Mouse (Mus musculus) embryonic facial prominence, embryonic 15.5 days (tissue): ENCODE measurements at regions not wholly inside any gene's neighbourhood (a gene's known extent, or its start where the extent isn't known, plus 50 kb on each side); places are given as distances from the start of the nearest gene placed in this dataset.

Source experiments
- ATAC-seq: fragments of 200-750 bp; cut with Nextera tagmentation; 2 replicates; pipeline ENCODE4 v1.8.0; 2017; ENCODE audit warnings: low read depth, moderate TSS enrichment; ENCODE audit not compliant: insufficient number of reproducible peaks, low FRiP score, low TSS enrichment
- H3K27ac ChIP-seq: fragments of 300-500 bp; sonication (generic); replicated peaks from 2 replicates; pipeline ENCODE4 v1.5.1; 2015; ENCODE audit warnings: mild to moderate bottlenecking, inconsistent platforms
- H3K27me3 ChIP-seq: fragments of 300-500 bp; sonication (generic); 2 replicates; pipeline ENCODE4 v1.6.1; 2015; ENCODE audit warnings: inconsistent platforms
- H3K36me3 ChIP-seq: fragments of 300-500 bp; sonication (generic); 2 replicates; pipeline ENCODE4 v1.6.1; 2015; ENCODE audit warnings: mild to moderate bottlenecking, inconsistent platforms
- H3K4me1 ChIP-seq: fragments of 300-500 bp; sonication (generic); 2 replicates; pipeline ENCODE4 v1.6.1; 2015; ENCODE audit warnings: inconsistent platforms
- H3K4me2 ChIP-seq: fragments of 300-500 bp; sonication (generic); replicated peaks from 2 replicates; pipeline ENCODE4 v1.6.1; 2015; ENCODE audit warnings: mild to moderate bottlenecking, inconsistent platforms
- H3K4me3 ChIP-seq: fragments of 300-500 bp; sonication (generic); replicated peaks from 2 replicates; pipeline ENCODE4 v1.5.1; 2015; ENCODE audit warnings: mild to moderate bottlenecking, inconsistent platforms
- H3K9ac ChIP-seq: fragments of 300-500 bp; sonication (generic); 2 replicates; pipeline ENCODE4 v1.6.1; 2015; ENCODE audit warnings: inconsistent platforms
- H3K9me3 ChIP-seq: fragments of 300-500 bp; sonication (generic); replicated peaks from 2 replicates; pipeline ENCODE4 v1.6.1; 2016; ENCODE audit warnings: inconsistent platforms
- WGBS: fragments of 180-500 bp; shearing (Covaris S2); methylation state at CpG from one replicate; pipeline ENCODE4 v1.1.7; 2015; 5-methylcytosine and 5-hydroxymethylcytosine counted together

DNA sequence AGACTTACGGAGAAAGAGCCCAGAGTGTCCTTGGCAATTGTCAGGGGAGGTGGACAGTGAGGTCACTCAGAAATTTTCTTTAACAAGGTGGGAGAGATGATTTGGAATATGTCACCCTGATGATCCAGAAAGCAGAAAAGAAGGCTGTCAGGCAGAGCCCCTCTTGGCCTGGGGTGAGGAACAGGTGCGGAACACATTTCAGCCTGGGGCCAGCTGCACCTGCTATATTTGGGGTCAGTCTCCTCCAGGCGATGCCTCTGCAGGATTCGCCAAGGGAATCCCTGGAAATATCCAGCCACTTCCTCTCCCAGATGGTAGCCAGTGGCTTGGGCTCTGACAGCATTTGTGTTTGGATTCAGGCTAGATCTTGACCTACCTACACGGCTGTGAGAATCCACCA is 134.8 kb upstream of the Ctnnb1 start:
- Histone ChIP-seq H3K4me2 (no peak overlapping the region), H3K36me3 (no peaks in the 10 kb centered on the region), H3K9me3 (peaks cover 15% of the 10 kb centered on the region), H3K9ac (no peak overlapping the region), H3K27me3 (no peaks in the 10 kb centered on the region), H3K4me3 (no peak overlapping the region), H3K4me1 (peaks cover 12% of the 10 kb centered on the region; the same call in 1 of the 2 replicates), H3K27ac (no peak overlapping the region)
- ATAC-seq = no peak
- whole genome bisulfite sequencing = 70% methylated on average over 5 of the region's 5 CpGs

DNA sequence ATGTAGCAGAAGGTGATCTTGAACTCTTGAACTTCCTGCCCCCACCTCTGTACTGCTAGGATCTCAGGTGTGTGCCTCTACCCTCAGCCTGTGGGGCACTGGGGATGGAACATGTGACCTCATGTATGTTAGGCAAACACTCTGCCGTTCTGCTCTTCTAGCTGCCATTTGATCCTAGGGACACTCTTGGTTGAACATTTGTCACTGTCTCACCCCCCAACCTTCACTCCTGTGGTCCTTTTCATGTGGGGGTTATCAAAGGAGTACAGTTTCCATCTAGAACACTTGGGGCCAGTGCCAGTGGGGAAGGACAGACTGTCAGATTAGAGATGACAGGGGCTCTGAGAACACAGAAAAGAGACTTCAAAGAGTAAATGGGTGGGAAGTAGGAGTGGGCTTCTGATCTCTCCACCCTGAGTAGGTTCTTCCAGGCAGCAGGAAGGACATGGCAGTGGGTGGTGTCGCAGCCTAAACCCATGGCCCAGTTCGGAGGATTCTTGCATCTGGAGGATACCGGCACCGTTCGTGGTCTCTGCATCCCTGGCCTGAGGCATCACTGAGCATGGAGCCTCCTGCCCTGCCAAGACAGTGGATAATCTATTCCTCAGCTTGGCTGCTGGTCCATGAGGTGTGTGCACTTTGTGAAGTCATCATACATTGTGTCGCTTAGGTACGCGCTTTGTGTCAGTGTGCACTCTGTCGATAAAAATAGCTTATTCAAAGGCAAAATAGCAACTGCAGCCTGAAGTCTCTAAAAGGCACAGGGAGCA is 132.7 kb upstream of the Ctnnb1 start:
- Histone ChIP-seq H3K4me3 (no peak overlapping the region), H3K9me3 (peaks cover 7% of the 10 kb centered on the region; the same call in 1 of the 2 replicates), H3K27me3 (no peaks in the 10 kb centered on the region), H3K36me3 (no peaks in the 10 kb centered on the region), H3K4me1 (peaks cover 12% of the 10 kb centered on the region; the same call in 1 of the 2 replicates), H3K9ac (no peak overlapping the region), H3K4me2 (no peak overlapping the region), H3K27ac (no peak overlapping the region)
- 63% methylated on average over 10 of the region's 10 CpGs for WGBS
- no peak for ATAC-seq

DNA sequence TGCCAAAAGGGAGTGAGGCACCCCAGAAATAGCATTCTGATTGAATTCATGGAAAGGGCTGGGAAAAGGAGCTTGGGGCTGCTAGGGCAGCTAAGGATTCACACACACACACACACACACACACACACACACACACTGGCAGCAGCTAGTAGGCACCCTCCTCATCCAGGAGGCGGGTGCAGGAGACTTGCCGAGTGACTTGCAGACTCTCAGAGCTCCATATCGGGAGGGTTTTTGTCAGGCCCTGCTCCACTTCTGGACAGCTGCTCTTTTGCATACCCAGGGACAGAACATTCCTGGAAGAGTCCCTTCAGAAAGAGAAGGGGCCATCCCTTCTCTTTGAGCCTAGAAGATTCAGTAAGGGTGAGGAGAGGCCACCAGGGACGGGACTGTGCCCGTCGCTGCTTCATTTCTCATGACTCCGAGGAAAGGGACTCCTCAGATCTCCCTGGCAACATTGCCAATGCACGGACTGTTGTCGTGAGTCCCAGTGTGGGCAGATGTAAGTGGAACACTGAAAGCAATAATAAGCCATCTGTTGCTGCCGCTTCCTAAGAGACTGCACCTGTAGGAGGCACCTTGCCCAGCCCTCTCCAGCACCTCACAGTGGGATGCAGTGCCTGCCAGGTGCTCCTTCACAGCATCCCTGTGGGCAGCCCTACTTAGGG is 130.9 kb upstream of the Ctnnb1 start:
- H3K9ac ChIP-seq = no peak overlapping the region
- ATAC-seq = peak; percentile 40; the same call in 1 of the 2 replicates
- H3K36me3 ChIP-seq = no peaks in the 10 kb centered on the region
- WGBS = 43% methylated on average over 10 of the region's 10 CpGs
- H3K27me3 ChIP-seq = no peaks in the 10 kb centered on the region
- peaks cover 12% of the 10 kb centered on the region; the same call in 1 of the 2 replicates for H3K4me1 ChIP-seq
- no peak overlapping the region for H3K4me2 ChIP-seq
- no peaks in the 10 kb centered on the region for H3K9me3 ChIP-seq
- H3K27ac ChIP-seq = no peak overlapping the region
- H3K4me3 ChIP-seq = no peak overlapping the region

DNA sequence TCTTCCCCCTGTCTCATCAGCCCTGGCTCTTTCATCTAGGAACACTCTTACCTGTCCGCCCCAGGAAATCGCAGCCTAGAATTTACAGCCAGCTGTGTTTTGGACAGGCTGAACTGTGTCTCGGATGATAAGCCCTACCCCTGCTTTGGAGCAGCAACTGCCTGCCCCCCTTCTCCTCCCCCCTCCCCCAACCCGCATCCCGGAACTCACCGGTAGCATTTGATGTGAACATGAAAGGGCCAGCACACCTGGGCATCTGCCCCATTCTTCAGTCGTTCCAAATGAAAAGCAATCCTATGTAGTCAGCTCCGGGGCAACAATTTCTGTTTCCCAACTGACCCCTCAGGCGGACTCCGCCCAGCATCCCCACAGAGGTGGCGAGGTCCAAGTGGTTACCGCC is 130.1 kb upstream of the Ctnnb1 start:
- WGBS = 39% methylated on average over 12 of the region's 12 CpGs
- Histone ChIP-seq H3K27ac (no peak overlapping the region), H3K4me3 (no peak overlapping the region), H3K36me3 (no peaks in the 10 kb centered on the region), H3K27me3 (no peaks in the 10 kb centered on the region), H3K9ac (no peak overlapping the region), H3K4me2 (no peak overlapping the region), H3K9me3 (no peaks in the 10 kb centered on the region), H3K4me1 (peaks cover 12% of the 10 kb centered on the region; the same call in 1 of the 2 replicates)
- ATAC-seq = no peak

DNA sequence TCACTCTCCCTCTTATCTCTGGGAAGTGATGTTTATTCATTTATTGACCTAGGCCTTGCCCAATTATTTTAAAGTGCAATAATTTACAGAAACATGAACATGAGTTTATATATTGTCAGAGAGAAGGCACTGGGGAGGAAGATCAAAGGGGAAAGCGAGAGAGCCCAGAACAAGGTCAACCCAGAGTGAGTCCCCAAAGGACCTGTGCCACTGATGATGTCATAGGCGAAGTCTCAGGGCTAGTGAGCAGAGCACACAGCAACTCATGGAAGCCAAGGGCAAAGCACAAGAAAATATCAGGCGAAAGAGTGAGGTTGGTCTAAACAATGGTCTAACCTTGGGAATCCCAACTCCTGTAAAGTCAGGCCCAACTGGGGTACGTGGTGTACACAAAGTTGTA is 126.4 kb upstream of the Ctnnb1 start:
- WGBS = 84% methylated on average over 4 of the region's 4 CpGs
- no peak overlapping the region for H3K9ac ChIP-seq
- no peak for ATAC-seq
- no peak overlapping the region for H3K4me2 ChIP-seq
- peaks cover 37% of the 10 kb centered on the region for H3K4me1 ChIP-seq
- H3K27ac ChIP-seq = no peak overlapping the region
- no peaks in the 10 kb centered on the region for H3K36me3 ChIP-seq
- no peak overlapping the region for H3K4me3 ChIP-seq
- no peaks in the 10 kb centered on the region for H3K27me3 ChIP-seq
- no peaks in the 10 kb centered on the region for H3K9me3 ChIP-seq

DNA sequence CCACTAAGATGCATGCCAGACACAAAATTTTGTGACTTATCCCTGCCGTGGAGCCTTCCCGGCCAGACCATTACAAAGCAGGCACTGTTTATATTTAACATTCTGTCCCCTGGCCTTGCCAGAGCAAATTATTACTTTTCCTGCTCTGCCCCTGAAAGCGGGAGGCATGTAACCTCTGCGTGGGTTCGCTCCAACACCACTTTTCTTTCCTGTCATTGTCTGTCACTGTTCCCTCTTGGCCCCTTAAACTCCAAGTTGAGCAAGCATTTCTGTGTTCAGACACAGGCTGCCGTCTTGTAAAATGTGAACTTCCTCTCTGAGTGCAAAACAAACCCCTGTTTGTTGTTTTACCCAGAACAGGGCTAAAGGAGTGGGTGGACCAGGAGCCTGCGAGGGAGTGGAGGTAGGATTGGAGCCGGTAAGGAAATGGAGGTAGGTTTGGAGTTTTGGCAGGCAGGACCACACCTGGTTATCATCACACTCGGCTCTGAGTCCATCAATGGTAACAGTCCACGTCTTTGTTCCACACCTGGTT is 124.2 kb upstream of the Ctnnb1 start:
- no peak overlapping the region for H3K4me2 ChIP-seq
- 31% methylated on average over 10 of the region's 10 CpGs for WGBS

DNA sequence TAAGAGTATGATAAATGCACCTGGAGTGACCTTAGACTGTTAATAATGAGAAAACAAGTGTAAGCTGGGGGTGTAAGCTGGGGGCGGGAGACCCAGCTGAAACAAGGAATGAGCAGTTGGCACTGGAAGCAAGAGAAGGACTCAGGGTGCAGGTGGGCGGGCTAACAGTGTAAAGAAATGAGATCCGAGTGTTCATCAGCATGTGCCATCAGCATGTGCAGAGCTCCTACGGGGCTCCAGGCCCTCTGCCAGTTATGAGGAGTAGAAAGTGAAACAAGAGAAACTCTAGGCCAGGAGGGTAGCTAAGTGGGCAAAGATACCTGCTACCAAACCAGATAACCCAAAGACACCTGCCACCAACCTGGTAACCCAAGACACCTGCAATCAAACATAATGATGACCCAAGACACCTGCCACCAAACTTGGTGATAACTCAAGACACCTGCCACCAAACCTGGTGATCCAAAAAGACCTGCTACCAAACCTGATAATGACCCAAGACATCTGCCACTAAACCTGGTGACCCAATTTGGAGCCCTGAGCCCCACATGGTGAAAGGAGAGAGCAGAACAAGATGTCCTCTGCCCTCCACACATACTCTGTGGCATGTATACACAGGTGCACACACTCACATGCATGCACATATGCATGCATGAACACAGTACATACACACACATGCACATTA is 120.1 kb upstream of the Ctnnb1 start:
- no peak overlapping the region for H3K4me2 ChIP-seq
- H3K27ac ChIP-seq = no peak overlapping the region
- WGBS = 54% methylated on average over 4 of the region's 4 CpGs
- H3K36me3 ChIP-seq = no peaks in the 10 kb centered on the region
- no peak overlapping the region for H3K4me3 ChIP-seq
- no peak for ATAC-seq
- H3K27me3 ChIP-seq = no peaks in the 10 kb centered on the region
- H3K4me1 ChIP-seq = peaks cover 31% of the 10 kb centered on the region
- no peak overlapping the region for H3K9ac ChIP-seq
- no peaks in the 10 kb centered on the region for H3K9me3 ChIP-seq

More for the DNA sequence above, 124.2 kb upstream of the Ctnnb1 start:
- no peak; the same call in 1 of the 2 replicates for ATAC-seq
- Histone ChIP-seq H3K4me1 (peaks cover 24% of the 10 kb centered on the region), H3K9me3 (no peaks in the 10 kb centered on the region), H3K27ac (peak overlapping the region; percentile 56), H3K27me3 (no peaks in the 10 kb centered on the region), H3K9ac (no peak overlapping the region), H3K4me3 (no peak overlapping the region), H3K36me3 (no peaks in the 10 kb centered on the region)

DNA sequence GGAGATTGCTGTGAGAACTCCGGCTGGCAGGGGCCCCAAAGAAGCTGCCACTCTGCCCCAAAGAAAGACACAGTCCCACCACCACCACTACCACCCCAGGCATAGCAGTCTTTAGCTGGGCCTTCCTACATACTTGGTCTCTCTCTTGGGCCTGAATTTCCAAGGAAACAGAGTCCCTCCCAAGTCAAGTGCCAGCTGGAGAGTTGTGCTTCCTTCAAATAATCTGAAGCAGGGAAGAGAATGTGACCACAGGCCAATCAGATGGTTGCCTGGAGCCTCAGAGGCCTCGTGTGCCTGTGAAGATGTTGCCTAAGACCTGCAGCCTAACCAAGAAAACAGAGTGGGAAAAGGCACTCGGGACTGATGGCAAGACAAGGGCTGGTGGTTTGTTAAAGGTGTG is 117.5 kb upstream of the Ctnnb1 start:
- Histone ChIP-seq H3K9ac (no peak overlapping the region), H3K27me3 (no peaks in the 10 kb centered on the region), H3K9me3 (no peaks in the 10 kb centered on the region), H3K4me3 (no peak overlapping the region), H3K36me3 (no peaks in the 10 kb centered on the region), H3K4me1 (peaks cover 8% of the 10 kb centered on the region; the same call in 1 of the 2 replicates), H3K4me2 (no peak overlapping the region), H3K27ac (no peak overlapping the region)
- no peak for ATAC-seq
- WGBS = 58% methylated on average over 3 of the region's 3 CpGs

DNA sequence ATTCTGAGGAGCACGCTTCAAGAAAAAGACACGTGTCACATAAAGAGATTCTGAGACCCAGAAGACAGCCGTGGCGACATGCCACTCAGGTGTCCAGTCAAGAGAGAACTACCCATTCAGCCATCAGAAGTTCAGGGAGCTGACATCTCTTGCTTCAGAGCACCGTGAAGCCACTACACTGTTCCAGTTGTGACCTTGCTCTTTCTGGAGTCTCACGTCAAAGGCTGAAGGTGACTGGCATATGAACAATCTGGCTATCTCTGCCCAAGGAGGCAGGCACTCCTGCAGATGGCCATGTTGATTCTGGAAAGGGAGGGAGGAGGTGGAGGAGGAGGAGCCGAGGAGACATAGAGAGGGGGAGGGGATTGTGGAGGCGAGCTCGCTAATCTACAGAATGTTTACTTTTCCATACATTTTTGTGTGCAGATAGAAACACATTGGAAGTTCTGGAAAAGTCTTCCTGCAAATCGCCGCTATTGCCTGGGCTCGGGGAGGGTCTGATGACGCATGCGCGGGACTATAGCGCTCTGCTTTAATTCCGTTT is 116.3 kb upstream of the Ctnnb1 start:
- Histone ChIP-seq H3K36me3 (no peaks in the 10 kb centered on the region), H3K27ac (no peak overlapping the region), H3K4me1 (peaks cover 6% of the 10 kb centered on the region; the same call in 1 of the 2 replicates), H3K4me2 (no peak overlapping the region), H3K9me3 (no peaks in the 10 kb centered on the region), H3K4me3 (no peak overlapping the region), H3K27me3 (no peaks in the 10 kb centered on the region), H3K9ac (no peak overlapping the region)
- WGBS = 72% methylated on average over 17 of the region's 17 CpGs
- ATAC-seq = no peak

DNA sequence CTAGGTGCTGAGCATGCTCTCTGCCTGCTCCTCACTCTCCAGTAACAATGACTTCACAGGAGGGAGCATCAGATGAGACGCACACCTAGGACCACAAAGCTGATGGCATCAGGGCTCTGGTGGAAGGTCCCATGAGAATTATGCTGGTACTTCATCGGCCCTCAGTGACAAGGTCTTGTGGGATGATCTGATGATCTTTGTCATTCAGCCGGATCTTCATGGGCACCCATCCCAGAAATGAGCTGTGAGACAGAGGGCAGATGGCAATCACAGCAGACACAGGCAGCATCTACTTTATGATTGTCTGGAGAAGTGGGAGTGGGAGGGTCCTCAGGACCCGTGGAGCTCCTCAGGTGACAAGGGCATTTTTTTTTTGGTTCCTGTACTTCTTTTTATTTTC is 114.7 kb upstream of the Ctnnb1 start:
- 77% methylated on average over 4 of the region's 4 CpGs for WGBS
- no peak overlapping the region for H3K9ac ChIP-seq
- H3K9me3 ChIP-seq = no peaks in the 10 kb centered on the region
- no peak overlapping the region for H3K27ac ChIP-seq
- no peaks in the 10 kb centered on the region for H3K27me3 ChIP-seq
- H3K4me1 ChIP-seq = peaks cover 6% of the 10 kb centered on the region; the same call in 1 of the 2 replicates
- no peak overlapping the region for H3K4me2 ChIP-seq
- no peak for ATAC-seq
- H3K4me3 ChIP-seq = no peak overlapping the region
- H3K36me3 ChIP-seq = no peaks in the 10 kb centered on the region
